Mouse (Mus musculus) erythroblast, embryonic 14.5 days (primary cell): ENCODE results near the gene Fndc11.

Source experiments
- GATA1 ChIP-seq: IDR thresholded peaks from 2 replicates; pipeline ENCODE4 v1.6.1; 2012; ENCODE audit warnings: low read length, inconsistent platforms, mixed read lengths
- TAL1 ChIP-seq: IDR thresholded peaks from 3 replicates; pipeline ENCODE4 v1.6.1; 2012; ENCODE audit warnings: low read length, inconsistent platforms, mixed read lengths

DNA sequence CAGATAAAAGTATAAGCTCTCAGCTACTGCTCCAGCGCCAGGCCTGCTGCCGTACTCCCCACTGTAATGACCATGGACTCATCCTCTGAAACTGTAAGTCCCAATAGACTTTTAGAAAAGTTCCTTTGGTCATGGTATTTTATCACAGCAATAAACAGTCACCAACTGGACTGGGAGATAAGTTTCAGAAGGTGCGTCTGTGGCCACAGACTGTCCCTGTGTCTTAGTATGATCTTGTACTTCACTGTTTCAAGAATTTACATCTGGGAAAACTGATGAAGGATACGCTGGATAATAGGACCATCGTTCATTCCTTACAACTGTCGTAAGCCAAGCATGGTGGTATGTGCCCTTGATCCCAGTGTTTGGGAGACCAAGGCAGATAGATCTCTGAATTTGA is 3.8 kb upstream of the Fndc11 start:
- TF ChIP-seq GATA1, result no peak
- no peak for TF ChIP-seq TAL1
